Comparison of ENCODE assay signal across 5 mouse cellular contexts in the genomic region with DNA sequence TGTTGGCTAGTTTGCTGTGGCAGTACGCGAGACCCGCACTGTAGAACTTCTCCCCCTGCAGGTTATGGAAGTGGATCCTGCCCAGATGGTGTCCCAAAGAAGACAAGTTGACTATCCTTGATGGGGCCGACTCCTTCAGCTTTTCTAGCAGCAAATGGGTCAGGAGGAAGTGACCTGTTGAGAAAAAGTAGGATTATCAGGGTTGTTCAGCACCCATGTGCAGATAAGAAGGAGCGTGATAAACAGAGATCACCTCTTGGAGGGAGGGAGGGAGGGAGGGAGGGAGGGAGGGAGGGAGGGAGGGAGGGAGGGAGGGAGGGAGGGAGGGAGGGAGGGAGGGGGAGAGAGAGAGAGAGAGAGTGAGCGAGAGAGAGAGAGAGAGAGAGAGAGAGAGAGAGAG. TPM values are rescaled to one million over a fixed set of nuclear protein-coding genes. Genes with fewer than 3 reads are reported as not detected.
A peak's percentile ranks its signal among the peaks of the same experiment; 100 is the strongest.
DNase-seq lines count a peak whose midpoint lies in the region; ATAC-seq and TF ChIP-seq lines count a peak whose summit lies in the region.
"Not testable (repeated sequence)": the region's sequence is repeated elsewhere in the genome, so short reads cannot be mapped to it uniquely, and the experiment has no call there.
"Had no signal": no experiment of that assay in that cellular context is flagged by ENCODE, and none has a peak within 500 bp of the region (broad histone marks: within the 10 kb centered on the region; RNA-seq: fewer than 3 reads in every experiment).

No protein-coding gene starts in this region.

- DNase-seq in G1E (ENCODE audit: low spot score), result peak; percentile 45
- DNase-seq in MEL (ENCODE audit: low read depth, low spot score), result not testable (repeated sequence)

- TF ChIP-seq POLR2A in MEL (IDR thresholded peaks at IDR 0.05; ENCODE audit: control insufficient read depth in 1 of 2, insufficient read depth in 1 of 2, low read depth in 1 of 2, low read length in 2 of 2, poor library complexity in 1 of 2), result not testable (repeated sequence)

- H3K79me2 ChIP-seq in MEL (ENCODE audit: control insufficient read depth, insufficient read depth, low read length, poor library complexity), result not testable (repeated sequence)

- not testable (repeated sequence) for H3K9ac ChIP-seq in MEL (ENCODE audit: control insufficient read depth, low read depth, low read length, poor library complexity, severe bottlenecking)

- H3K36me3 ChIP-seq in G1E (replicated peaks) (peaks cover 91% of the 10 kb centered on the region), MEL (ENCODE audit: control insufficient read depth in 1 of 2, insufficient read depth in 2 of 2, low read length in 2 of 2) (peaks cover 4 to 15% of the 10 kb centered on the region in 2 experiments)

- peak overlapping the region; percentile 30; the same call in 1 of the 2 replicates for H3K4me3 ChIP-seq in G1E (ENCODE audit: low read depth, low read length)
- not testable (repeated sequence) for H3K4me3 ChIP-seq in MEL (ENCODE audit: control insufficient read depth in 1 of 2, insufficient read depth in 1 of 2, low read depth in 2 of 2, low read length in 2 of 2)

- H3K4me1 ChIP-seq in G1E (ENCODE audit: insufficient read depth, low read depth, low read length), result peaks cover 45% of the 10 kb centered on the region
- H3K4me1 ChIP-seq in MEL (ENCODE audit: control insufficient read depth in 1 of 2, insufficient read depth in 2 of 2, low read length in 2 of 2), result not testable (repeated sequence)

- TF ChIP-seq EP300 in MEL (IDR thresholded peaks at IDR 0.05; ENCODE audit: low read depth in 1 of 2, low read length in 2 of 2), result not testable (repeated sequence)

- not testable (repeated sequence) for H3K27me3 ChIP-seq in G1E (ENCODE audit: insufficient read depth, low read length); MEL (ENCODE audit: control insufficient read depth in 1 of 2, insufficient read depth in 2 of 2, low read length in 2 of 2)

- TF ChIP-seq RAD21 in MEL (IDR thresholded peaks at IDR 0.05; ENCODE audit: low read depth, low read length), result not testable (repeated sequence)

- not testable (repeated sequence) for H3K27ac ChIP-seq in MEL (ENCODE audit: control insufficient read depth, low read depth, low read length)

- ATAC-seq in G1E (ENCODE audit: extremely low read depth, insufficient number of reproducible peaks, low FRiP score, poor library complexity, severe bottlenecking), result peak; percentile 65

- not testable (repeated sequence) for TF ChIP-seq CTCF in G1E (IDR thresholded peaks at IDR 0.05; ENCODE audit: low read depth, low read length); MEL (IDR thresholded peaks at IDR 0.05 in 2 of 3, conservative IDR thresholded peaks at IDR 0.05 in 1 of 3; ENCODE audit: control insufficient read depth in 1 of 3, insufficient read depth in 1 of 3, low read depth in 2 of 3, low read length in 3 of 3, poor library complexity in 1 of 3, severe bottlenecking in 1 of 3)

- not testable (repeated sequence) for H3K9me3 ChIP-seq in G1E (replicated peaks); MEL (replicated peaks; ENCODE audit: insufficient read depth, low read length)

TF ChIP-seq in MEL, 35 proteins besides CTCF, POLR2A, EP300 and RAD21:
- TF ChIP-seq GATA1 (IDR thresholded peaks at IDR 0.05; ENCODE audit: low read depth, low read length) (peak; percentile 35; the same call in 1 of the 2 replicates), TCF12 (IDR thresholded peaks at IDR 0.05; ENCODE audit: low read depth, low read length) (peak; percentile 58; the same call in 1 of the 2 replicates)

RNA-seq across cellular contexts. Expression of a gene that starts 6.9 kb away (rescaled TPM):
- total RNA-seq in G1E (2014; fragmentation: Nextera tagmentation), result 26.5 and 49.6 TPM in 2 replicates
- 55.6 and 58.1 TPM in 2 replicates for total RNA-seq in G1E (2017)
- polyA plus RNA-seq in G1E (2012), result 1.4 and 1.5 TPM in 2 replicates
- total RNA-seq in MEL (2012; rRNA removed), result 26.7 and 29.8 TPM in 2 replicates
- 10 to 100 TPM; 22.0 to 44.5 TPM for polyA plus RNA-seq in MEL (2012; ENCODE audit: insufficient read depth in 1 of 2, insufficient read length in 2 of 2, low read depth in 1 of 2, low replicate concordance in 2 of 2, missing spikeins in 1 of 2)

RNA-seq across cellular contexts. Expression of a gene that starts 12.7 kb away (rescaled TPM):
- total RNA-seq in G1E (2014; fragmentation: Nextera tagmentation) (25.8 and 26.0 TPM in 2 replicates), G1E (2017) (210 and 233 TPM in 2 replicates), MEL (2012; rRNA removed) (69.8 and 73.0 TPM in 2 replicates)
- polyA plus RNA-seq in G1E (2012) (80.7 and 82.8 TPM in 2 replicates), MEL (2012; ENCODE audit: insufficient read depth in 1 of 2, insufficient read length in 2 of 2, low read depth in 1 of 2, low replicate concordance in 2 of 2, missing spikeins in 1 of 2) (10 to 100 TPM in 1 of 2 experiments, not detected in 1; 54.3 TPM)

RNA-seq across cellular contexts. Expression of a gene that starts 23.6 kb away (rescaled TPM):
- total RNA-seq in G1E (2014; fragmentation: Nextera tagmentation) (not detected in 2 replicates), G1E (2017) (0.12 and 0.27 TPM in 2 replicates), MEL (2012; rRNA removed) (0.15 and 0.29 TPM in 2 replicates)
- polyA plus RNA-seq in G1E (2012) (not detected in 2 replicates), MEL (2012; ENCODE audit: insufficient read depth in 1 of 2, insufficient read length in 2 of 2, low read depth in 1 of 2, low replicate concordance in 2 of 2, missing spikeins in 1 of 2) (under 1 TPM in 1 of 2 experiments, not detected in 1; 0.35 TPM)

RNA-seq across cellular contexts. Expression of a gene that starts 54.6 kb away (rescaled TPM):
- total RNA-seq in G1E (2014; fragmentation: Nextera tagmentation) (0.75 TPM in 1 of 2 replicates, not detected in the other), G1E (2017) (0.52 TPM in 1 of 2 replicates, not detected in the other), MEL (2012; rRNA removed) (not detected in 2 replicates)
- polyA plus RNA-seq in G1E (2012) (not detected in 2 replicates), MEL (2012; ENCODE audit: insufficient read depth in 1 of 2, insufficient read length in 2 of 2, low read depth in 1 of 2, low replicate concordance in 2 of 2, missing spikeins in 1 of 2) (not detected)
- total RNA-seq: adrenal gland, postnatal 14 days; CH12.LX had no signal
- polyA plus RNA-seq: adrenal gland, adult 2 months had no signal
